Mouse (Mus musculus): ENCODE results near the gene Prkn. TPM values are rescaled to one million over a fixed set of nuclear protein-coding genes. Genes with fewer than 3 reads are reported as not detected.

Gene Prkn
- total and polyA plus RNA-seq, 2 experiments = 2.5 to 8.9 TPM

- Histone ChIP-seq H3K79me2 (ENCODE audit: control insufficient read depth, insufficient read depth, low read length) (no peaks in the 10 kb centered on the region), H3K27me3 (ENCODE audit: control insufficient read depth, insufficient read depth, low read length) (no peaks in the 10 kb centered on the region), H3K36me3 (ENCODE audit: control insufficient read depth, insufficient read depth, low read length) (no peaks in the 10 kb centered on the region), H3K9ac (ENCODE audit: low read depth, low read length) (no peak overlapping the region), H3K4me1 (ENCODE audit: control insufficient read depth, insufficient read depth, low read length) (no peaks in the 10 kb centered on the region), H3K27ac (replicated peaks; ENCODE audit: insufficient read depth, low read depth, low read length) (no peak overlapping the region), H3K4me3 (ENCODE audit: insufficient read depth, low read depth, low read length) (no peak overlapping the region)
- TF ChIP-seq CTCF (IDR thresholded peaks at IDR 0.05; ENCODE audit: low read depth, low read length) = no peak
- no peak for TF ChIP-seq POLR2A (IDR thresholded peaks at IDR 0.05; ENCODE audit: extremely low read depth, insufficient read depth, low read length)
- 72% methylated on average over 9 of the region's 9 CpGs for WGBS
- no peak for DNase-seq (ENCODE audit: extremely low read depth, low read depth, low spot score)
Observed at GRCm38 (mm10) chr17:12048695-12049490, 1208.7 kb downstream of the Prkn start.

DNA sequence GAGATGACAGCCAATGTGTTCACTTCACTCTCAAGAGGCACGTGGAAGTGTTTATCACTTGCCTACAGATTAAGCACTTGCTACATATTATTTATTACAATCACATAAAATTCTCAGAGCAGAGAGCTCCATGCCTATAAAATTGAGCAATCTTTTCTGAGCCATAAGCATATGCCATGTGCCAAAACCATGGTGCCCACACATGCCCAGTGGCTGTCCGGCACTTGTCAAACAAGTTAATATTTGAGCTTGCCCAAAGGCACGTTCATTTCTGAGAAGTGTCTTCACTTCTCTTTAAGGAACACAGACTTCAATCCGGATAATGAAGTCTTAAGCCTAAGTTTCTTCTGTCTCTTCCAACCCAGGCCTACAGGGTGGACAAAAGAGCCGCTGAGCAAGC is 1210.1 kb downstream of the Prkn start:
- no peak for TF ChIP-seq POLR2A (IDR thresholded peaks at IDR 0.05; ENCODE audit: extremely low read depth, insufficient read depth, low read length)
- TF ChIP-seq CTCF (IDR thresholded peaks at IDR 0.05; ENCODE audit: low read depth, low read length) = no peak
- H3K79me2 ChIP-seq (ENCODE audit: control insufficient read depth, insufficient read depth, low read length) = no peaks in the 10 kb centered on the region
- no peaks in the 10 kb centered on the region for H3K4me1 ChIP-seq (ENCODE audit: control insufficient read depth, insufficient read depth, low read length)
- H3K27ac ChIP-seq (replicated peaks; ENCODE audit: insufficient read depth, low read depth, low read length) = no peak overlapping the region
- H3K4me3 ChIP-seq (ENCODE audit: insufficient read depth, low read depth, low read length) = no peak overlapping the region
- WGBS = 76% methylated on average over 5 of the region's 5 CpGs
- no peak overlapping the region for H3K9ac ChIP-seq (ENCODE audit: low read depth, low read length)
- no peak for DNase-seq (ENCODE audit: extremely low read depth, low read depth, low spot score)
- H3K27me3 ChIP-seq (ENCODE audit: control insufficient read depth, insufficient read depth, low read length) = no peaks in the 10 kb centered on the region
- H3K36me3 ChIP-seq (ENCODE audit: control insufficient read depth, insufficient read depth, low read length) = no peaks in the 10 kb centered on the region

DNA sequence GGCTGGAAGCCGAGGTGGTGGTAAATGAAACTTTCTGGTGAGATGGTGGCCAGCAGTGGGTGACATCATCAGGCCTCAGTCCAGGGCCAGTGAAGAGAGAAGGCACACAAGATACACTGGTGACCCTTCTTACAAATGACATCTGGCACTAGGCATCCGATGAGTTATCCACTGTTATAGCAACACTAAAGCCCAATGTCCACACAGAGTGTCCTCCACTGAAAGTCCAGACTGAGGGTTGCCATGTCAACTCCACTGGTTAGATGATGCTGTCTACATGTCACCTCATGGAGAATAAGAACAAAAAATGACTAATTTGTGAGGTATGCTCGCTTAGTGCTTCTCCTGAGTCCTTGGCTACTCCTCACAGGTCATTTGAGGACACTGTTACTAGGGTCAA is 1210.8 kb downstream of the Prkn start:
- DNase-seq (ENCODE audit: extremely low read depth, low read depth, low spot score) = no peak
- H3K4me1 ChIP-seq (ENCODE audit: control insufficient read depth, insufficient read depth, low read length) = no peaks in the 10 kb centered on the region
- H3K9ac ChIP-seq (ENCODE audit: low read depth, low read length) = no peak overlapping the region
- H3K79me2 ChIP-seq (ENCODE audit: control insufficient read depth, insufficient read depth, low read length) = no peaks in the 10 kb centered on the region
- no peaks in the 10 kb centered on the region for H3K27me3 ChIP-seq (ENCODE audit: control insufficient read depth, insufficient read depth, low read length)
- no peak overlapping the region for H3K27ac ChIP-seq (replicated peaks; ENCODE audit: insufficient read depth, low read depth, low read length)
- no peaks in the 10 kb centered on the region for H3K36me3 ChIP-seq (ENCODE audit: control insufficient read depth, insufficient read depth, low read length)
- no peak for TF ChIP-seq POLR2A (IDR thresholded peaks at IDR 0.05; ENCODE audit: extremely low read depth, insufficient read depth, low read length)
- TF ChIP-seq CTCF (IDR thresholded peaks at IDR 0.05; ENCODE audit: low read depth, low read length) = no peak
- WGBS = 81% methylated on average over 3 of the region's 3 CpGs
- H3K4me3 ChIP-seq (ENCODE audit: insufficient read depth, low read depth, low read length) = no peak overlapping the region

- no peaks in the 10 kb centered on the region for H3K4me1 ChIP-seq (ENCODE audit: control insufficient read depth, insufficient read depth, low read length)
- no peaks in the 10 kb centered on the region for H3K27me3 ChIP-seq (ENCODE audit: control insufficient read depth, insufficient read depth, low read length)
- no peak overlapping the region for H3K27ac ChIP-seq (replicated peaks; ENCODE audit: insufficient read depth, low read depth, low read length)
- TF ChIP-seq POLR2A (IDR thresholded peaks at IDR 0.05; ENCODE audit: extremely low read depth, insufficient read depth, low read length) = no peak
- TF ChIP-seq CTCF (IDR thresholded peaks at IDR 0.05; ENCODE audit: low read depth, low read length) = no peak
- 84% methylated on average over 12 of the region's 12 CpGs for WGBS
- no peak overlapping the region for H3K9ac ChIP-seq (ENCODE audit: low read depth, low read length)
- no peaks in the 10 kb centered on the region for H3K79me2 ChIP-seq (ENCODE audit: control insufficient read depth, insufficient read depth, low read length)
- H3K36me3 ChIP-seq (ENCODE audit: control insufficient read depth, insufficient read depth, low read length) = no peaks in the 10 kb centered on the region
- no peak overlapping the region for H3K4me3 ChIP-seq (ENCODE audit: insufficient read depth, low read depth, low read length)
- no peak for DNase-seq (ENCODE audit: extremely low read depth, low read depth, low spot score)
Observed at GRCm38 (mm10) chr17:12052651-12053050, 1212.5 kb downstream of the Prkn start.

GRCm38 (mm10) chr17:12059041-12059440 is 1218.9 kb downstream of the Prkn start:
- Histone ChIP-seq H3K4me1 (ENCODE audit: control insufficient read depth, insufficient read depth, low read length) (no peaks in the 10 kb centered on the region), H3K9ac (ENCODE audit: low read depth, low read length) (no peak overlapping the region), H3K4me3 (ENCODE audit: insufficient read depth, low read depth, low read length) (no peak overlapping the region), H3K27me3 (ENCODE audit: control insufficient read depth, insufficient read depth, low read length) (no peaks in the 10 kb centered on the region), H3K36me3 (ENCODE audit: control insufficient read depth, insufficient read depth, low read length) (no peaks in the 10 kb centered on the region), H3K27ac (replicated peaks; ENCODE audit: insufficient read depth, low read depth, low read length) (no peak overlapping the region), H3K79me2 (ENCODE audit: control insufficient read depth, insufficient read depth, low read length) (no peaks in the 10 kb centered on the region)
- peak; percentile 64 for DNase-seq (ENCODE audit: extremely low read depth, low read depth, low spot score)
- 41% methylated on average over 6 of the region's 6 CpGs for WGBS
- no peak for TF ChIP-seq CTCF (IDR thresholded peaks at IDR 0.05; ENCODE audit: low read depth, low read length)
- TF ChIP-seq POLR2A (IDR thresholded peaks at IDR 0.05; ENCODE audit: extremely low read depth, insufficient read depth, low read length) = no peak

DNA sequence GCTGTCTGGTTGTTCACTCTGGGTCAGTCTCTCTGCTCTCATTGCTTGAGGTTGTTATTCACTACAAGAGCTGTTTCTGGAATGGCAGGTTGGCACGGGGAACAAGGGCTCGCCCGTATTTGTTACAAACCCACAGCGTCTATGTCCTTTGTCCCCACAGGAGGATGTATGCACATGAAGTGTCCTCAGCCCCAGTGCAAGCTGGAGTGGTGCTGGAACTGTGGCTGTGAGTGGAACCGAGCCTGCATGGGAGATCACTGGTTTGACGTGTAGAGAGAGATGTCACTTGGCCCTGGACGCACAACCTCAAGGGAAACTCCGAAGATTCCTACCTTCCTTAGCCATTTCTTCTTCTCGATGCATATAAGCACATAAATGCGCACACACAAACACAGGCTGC is 1221.2 kb downstream of the Prkn start:
- Histone ChIP-seq H3K27ac (replicated peaks; ENCODE audit: insufficient read depth, low read depth, low read length) (no peak overlapping the region), H3K36me3 (ENCODE audit: control insufficient read depth, insufficient read depth, low read length) (no peaks in the 10 kb centered on the region), H3K4me3 (ENCODE audit: insufficient read depth, low read depth, low read length) (no peak overlapping the region), H3K9ac (ENCODE audit: low read depth, low read length) (no peak overlapping the region), H3K27me3 (ENCODE audit: control insufficient read depth, insufficient read depth, low read length) (no peaks in the 10 kb centered on the region), H3K79me2 (ENCODE audit: control insufficient read depth, insufficient read depth, low read length) (no peaks in the 10 kb centered on the region), H3K4me1 (ENCODE audit: control insufficient read depth, insufficient read depth, low read length) (no peaks in the 10 kb centered on the region)
- 88% methylated on average over 10 of the region's 10 CpGs for WGBS
- TF ChIP-seq CTCF (IDR thresholded peaks at IDR 0.05; ENCODE audit: low read depth, low read length) (no peak), POLR2A (IDR thresholded peaks at IDR 0.05; ENCODE audit: extremely low read depth, insufficient read depth, low read length) (no peak)
- DNase-seq (ENCODE audit: extremely low read depth, low read depth, low spot score) = no peak

All from liver, adult 2 months (tissue).